Mouse (Mus musculus): ENCODE measurements at regions not wholly inside any gene's neighbourhood (a gene's known extent, or its start where the extent isn't known, plus 50 kb on each side); places are given as distances from the start of the nearest gene placed in this dataset.

DNA sequence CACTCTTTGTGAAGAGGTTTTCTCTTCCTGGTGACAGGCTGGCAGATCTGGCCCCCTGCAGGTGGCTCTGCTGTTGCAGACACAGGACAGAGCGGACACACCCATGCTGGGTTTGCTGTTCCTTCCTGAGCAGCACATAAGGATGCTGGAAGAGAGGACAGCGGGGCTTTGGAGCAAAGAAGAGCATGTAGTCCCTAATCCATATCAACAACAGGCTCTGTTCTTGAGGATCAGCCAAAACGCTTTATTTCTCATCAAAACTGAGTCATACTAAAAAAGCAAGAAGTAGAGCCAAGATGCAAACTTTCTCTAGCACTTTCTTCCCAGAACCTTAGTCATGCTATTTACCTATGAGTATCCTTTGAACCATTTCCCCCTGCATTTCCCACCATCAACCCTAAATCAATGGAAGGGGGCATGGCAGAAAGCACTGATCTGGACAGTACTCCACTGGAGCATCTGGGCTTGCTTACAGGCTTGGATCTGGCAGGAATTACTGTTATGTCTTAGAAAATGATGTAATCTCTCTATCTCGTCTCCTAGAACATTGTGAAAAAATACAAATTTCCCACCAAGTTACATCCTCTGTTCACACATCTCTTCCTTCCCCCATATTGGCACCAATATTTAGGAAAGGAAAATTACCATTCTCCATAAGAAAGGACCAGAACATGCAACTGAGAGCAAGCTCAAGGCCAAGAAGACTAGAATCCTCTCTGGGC lies 2294.7 kb upstream of the Lrrc6 start:
- in situ Hi-C loops (cut with MboI; ENCODE audit: low pct_ligation_motif_present, low pct_unique_long_range_greater_than_20kb, low sequenced_read_pairs) (no loop called here), dilution Hi-C loops (cut with MboI; ENCODE audit: extremely low pct_ligation_motif_present, extremely low pct_unique_long_range_greater_than_20kb, low sequenced_read_pairs) (no loop called here)
- no peak for TF ChIP-seq UBTF (IDR thresholded peaks at IDR 0.05; ENCODE audit: low read depth, low read length)
- TF ChIP-seq EP300 (IDR thresholded peaks at IDR 0.05; ENCODE audit: low read length): no peak
- TF ChIP-seq CHD2 (IDR thresholded peaks at IDR 0.05; ENCODE audit: low read length): no peak
- TF ChIP-seq MAFK (IDR thresholded peaks at IDR 0.05; ENCODE audit: insufficient replicate concordance, low read length): no peak
- no peak for TF ChIP-seq ZNF384 (IDR thresholded peaks at IDR 0.05; ENCODE audit: low read depth, low read length)
- TF ChIP-seq JUND (conservative IDR thresholded peaks at IDR 0.05; ENCODE audit: low read depth, low read length): no peak
- TF ChIP-seq USF2 (conservative IDR thresholded peaks at IDR 0.05; ENCODE audit: low read depth, low read length): no peak
- TF ChIP-seq E2F4 (IDR thresholded peaks at IDR 0.05; ENCODE audit: insufficient replicate concordance, low read depth, low read length): no peak
- Histone ChIP-seq H3K9me3 (replicated peaks; ENCODE audit: low read length) (peaks cover 54% of the 10 kb centered on the region), H3K36me3 (replicated peaks in 1 of 2; ENCODE audit: control insufficient read depth in 1 of 2, insufficient read depth in 1 of 2, low read length in 1 of 2) (no peaks in the 10 kb centered on the region), H3K9ac (ENCODE audit: insufficient read depth, low read depth) (no peak overlapping the region), H3K4me3 (replicated peaks in 1 of 3; ENCODE audit: low read depth in 2 of 3, low read length in 2 of 3, poor library complexity in 1 of 3) (no peak overlapping the region), H3K79me2 (replicated peaks; ENCODE audit: control insufficient read depth, extremely low read depth, insufficient read depth, poor library complexity, severe bottlenecking) (no peaks in the 10 kb centered on the region), H3K4me2 (ENCODE audit: insufficient read depth, low read depth, poor library complexity, severe bottlenecking) (no peak overlapping the region), H3K27ac (ENCODE audit: insufficient read depth, low read depth) (no peak overlapping the region), H3K27me3 (replicated peaks) (no peaks in the 10 kb centered on the region), H3K4me1 (ENCODE audit: control insufficient read depth in 1 of 2, insufficient read depth in 2 of 2) (no peaks in the 10 kb centered on the region)
- no peak for DNase-seq (ENCODE audit: extremely low read depth)

GRCm38 (mm10) chr15:68759948-68760347 lies 2259.2 kb upstream of the Lrrc6 start:
- Histone ChIP-seq H3K27ac (ENCODE audit: insufficient read depth, low read depth) (no peak overlapping the region), H3K36me3 (replicated peaks in 1 of 2; ENCODE audit: control insufficient read depth in 1 of 2, insufficient read depth in 1 of 2, low read length in 1 of 2) (no peaks in the 10 kb centered on the region), H3K9ac (ENCODE audit: insufficient read depth, low read depth) (no peak overlapping the region), H3K4me2 (ENCODE audit: insufficient read depth, low read depth, poor library complexity, severe bottlenecking) (no peak overlapping the region), H3K4me1 (ENCODE audit: control insufficient read depth in 1 of 2, insufficient read depth in 2 of 2) (no peaks in the 10 kb centered on the region), H3K27me3 (replicated peaks) (no peaks in the 10 kb centered on the region), H3K79me2 (replicated peaks; ENCODE audit: control insufficient read depth, extremely low read depth, insufficient read depth, poor library complexity, severe bottlenecking) (no peaks in the 10 kb centered on the region), H3K9me3 (replicated peaks; ENCODE audit: low read length) (peaks cover 62% of the 10 kb centered on the region), H3K4me3 (replicated peaks in 1 of 3; ENCODE audit: low read depth in 2 of 3, low read length in 2 of 3, poor library complexity in 1 of 3) (no peak overlapping the region)
- dilution Hi-C loops (cut with MboI; ENCODE audit: extremely low pct_ligation_motif_present, extremely low pct_unique_long_range_greater_than_20kb, low sequenced_read_pairs): no loop called here
- in situ Hi-C loops (cut with MboI; ENCODE audit: low pct_ligation_motif_present, low pct_unique_long_range_greater_than_20kb, low sequenced_read_pairs): no loop called here
- no peak for DNase-seq (ENCODE audit: extremely low read depth)
- TF ChIP-seq TBP (conservative IDR thresholded peaks at IDR 0.05; ENCODE audit: low read depth, low read length) (no peak), RAD21 (IDR thresholded peaks at IDR 0.05; ENCODE audit: low read depth, low read length) (no peak), MXI1 (IDR thresholded peaks at IDR 0.05; ENCODE audit: low read depth, low read length) (no peak), TCF12 (IDR thresholded peaks at IDR 0.05; ENCODE audit: low read depth, low read length) (no peak), IRF4 (IDR thresholded peaks at IDR 0.05; ENCODE audit: low read depth, low read length) (no peak), SMC3 (IDR thresholded peaks at IDR 0.05; ENCODE audit: low read depth, low read length) (no peak)

DNA sequence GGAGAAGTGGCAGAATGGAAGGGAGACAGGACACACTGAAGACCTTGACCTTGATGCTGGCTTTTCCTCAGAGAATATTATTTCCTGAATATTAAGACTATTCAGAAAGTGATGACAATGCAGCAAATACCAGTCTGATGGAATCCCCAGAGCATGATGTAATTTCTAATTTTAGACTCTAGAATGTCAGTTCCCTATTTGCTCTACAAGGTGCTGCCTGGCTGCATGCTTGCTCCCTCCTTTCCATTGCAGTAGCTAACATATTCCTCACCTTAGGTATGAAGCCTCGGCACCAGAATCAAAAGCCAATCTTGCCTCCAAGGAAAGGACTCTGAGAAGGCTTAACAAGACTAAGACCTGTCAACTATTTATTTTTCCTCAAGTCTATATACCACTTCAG lies 2254.5 kb upstream of the Lrrc6 start:
- dilution Hi-C loops (cut with MboI; ENCODE audit: extremely low pct_ligation_motif_present, extremely low pct_unique_long_range_greater_than_20kb, low sequenced_read_pairs) (no loop called here), in situ Hi-C loops (cut with MboI; ENCODE audit: low pct_ligation_motif_present, low pct_unique_long_range_greater_than_20kb, low sequenced_read_pairs) (no loop called here)
- no peaks in the 10 kb centered on the region for H3K4me1 ChIP-seq (ENCODE audit: control insufficient read depth in 1 of 2, insufficient read depth in 2 of 2)
- H3K36me3 ChIP-seq (replicated peaks in 1 of 2; ENCODE audit: control insufficient read depth in 1 of 2, insufficient read depth in 1 of 2, low read length in 1 of 2): no peaks in the 10 kb centered on the region
- DNase-seq (ENCODE audit: extremely low read depth): no peak
- H3K9me3 ChIP-seq (replicated peaks; ENCODE audit: low read length): peaks cover 64% of the 10 kb centered on the region
- TF ChIP-seq CTCF (conservative IDR thresholded peaks at IDR 0.05 in 1 of 2, IDR thresholded peaks at IDR 0.05 in 1 of 2; ENCODE audit: low read depth in 2 of 2, low read length in 2 of 2) (no peak), USF2 (conservative IDR thresholded peaks at IDR 0.05; ENCODE audit: low read depth, low read length) (no peak), ETS1 (conservative IDR thresholded peaks at IDR 0.05; ENCODE audit: low read depth, low read length) (no peak), MEF2A (IDR thresholded peaks at IDR 0.05; ENCODE audit: borderline replicate concordance, low read depth, low read length) (no peak)
- H3K4me3 ChIP-seq (replicated peaks in 1 of 3; ENCODE audit: low read depth in 2 of 3, low read length in 2 of 3, poor library complexity in 1 of 3): no peak overlapping the region
- no peak overlapping the region for H3K9ac ChIP-seq (ENCODE audit: insufficient read depth, low read depth)
- H3K27me3 ChIP-seq (replicated peaks): no peaks in the 10 kb centered on the region
- H3K27ac ChIP-seq (ENCODE audit: insufficient read depth, low read depth): no peak overlapping the region
- H3K4me2 ChIP-seq (ENCODE audit: insufficient read depth, low read depth, poor library complexity, severe bottlenecking): no peak overlapping the region
- no peaks in the 10 kb centered on the region for H3K79me2 ChIP-seq (replicated peaks; ENCODE audit: control insufficient read depth, extremely low read depth, insufficient read depth, poor library complexity, severe bottlenecking)

All from CH12.LX (cell line).